Mouse (Mus musculus): ENCODE data around the gene Csnk1d. TPM values are rescaled to one million over a fixed set of nuclear protein-coding genes. Genes with fewer than 3 reads are reported as not detected.
A peak's percentile ranks its signal among the peaks of the same experiment; 100 is the strongest.

Csnk1d gene
- total RNA-seq, 2 experiments from 2014 or later: 50.0 to 53.7 TPM

DNA sequence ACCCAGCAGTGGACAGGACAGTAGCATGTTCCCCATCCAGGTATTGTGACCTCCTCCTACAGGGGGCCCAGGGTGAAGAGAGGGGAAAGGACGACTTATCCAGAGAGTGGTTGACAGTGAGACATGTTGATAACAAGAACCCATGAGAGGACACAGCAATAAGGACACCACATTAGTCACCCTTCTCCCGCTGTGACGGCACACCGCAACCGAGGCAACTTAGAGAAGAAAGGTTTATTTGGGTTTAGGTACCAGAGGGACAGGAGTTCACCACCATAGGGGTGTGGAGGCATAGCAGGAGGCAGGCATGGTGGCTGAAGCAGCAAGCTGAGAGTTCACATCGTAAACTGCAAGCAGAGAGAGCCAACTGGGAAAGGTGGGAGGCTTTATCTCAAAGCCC, 15.1 kb upstream of the Csnk1d start:
- TF ChIP-seq CTCF (IDR thresholded peaks at IDR 0.05): no peak
- DNase-seq: no peak
- Histone ChIP-seq H3K4me3 (no peak overlapping the region), H3K27ac (no peak overlapping the region)
- intact Hi-C loops (cut with DNase I): no loop called here

DNA sequence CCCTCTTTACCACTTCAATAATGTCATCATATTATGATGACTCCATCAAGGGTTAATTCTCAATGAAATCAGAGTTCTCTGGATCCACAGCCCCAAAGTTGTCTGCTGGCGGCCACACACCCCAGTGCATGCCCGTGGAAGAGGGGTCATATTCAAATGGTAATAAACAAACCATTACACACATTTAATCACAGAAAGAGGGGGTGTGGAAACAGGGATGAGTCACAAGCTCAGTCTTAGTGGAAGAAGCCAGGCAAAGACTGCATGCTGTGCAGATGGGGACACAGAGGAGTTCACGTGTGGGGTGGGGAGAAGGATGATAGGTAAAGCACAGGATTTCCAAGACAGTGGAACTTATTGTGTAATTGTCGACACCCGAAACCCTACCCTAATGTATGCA, 13.2 kb upstream of the Csnk1d start:
- Histone ChIP-seq H3K27ac (no peak overlapping the region), H3K4me3 (no peak overlapping the region)
- TF ChIP-seq CTCF (IDR thresholded peaks at IDR 0.05): no peak
- DNase-seq: no peak
- intact Hi-C loops (cut with DNase I): no loop called here

GRCm38 (mm10) chr11:121001966-121002365, 10.8 kb upstream of the Csnk1d start:
- DNase-seq: peak; percentile 46
- Histone ChIP-seq H3K27ac (no peak overlapping the region), H3K4me3 (no peak overlapping the region)
- no peak for TF ChIP-seq CTCF (IDR thresholded peaks at IDR 0.05)
- intact Hi-C loops (cut with DNase I): no loop called here

- H3K27ac ChIP-seq: no peak overlapping the region; the same call in 1 of the 2 replicates
- TF ChIP-seq CTCF (IDR thresholded peaks at IDR 0.05): no peak
- H3K4me3 ChIP-seq: no peak overlapping the region
- DNase-seq: no peak
- intact Hi-C loops (cut with DNase I): no loop called here
These were observed 3.6 kb upstream of the Csnk1d start for GRCm38 (mm10) chr11:120994741-120995140.

- TF ChIP-seq CTCF (IDR thresholded peaks at IDR 0.05): no peak
- Histone ChIP-seq H3K4me3 (peak overlapping the region; percentile 94), H3K27ac (peak overlapping the region; percentile 100)
- intact Hi-C loops (cut with DNase I): no loop called here
- DNase-seq: no peak
These were observed 2.5 kb upstream of the Csnk1d start for GRCm38 (mm10) chr11:120993586-120993985.

DNA sequence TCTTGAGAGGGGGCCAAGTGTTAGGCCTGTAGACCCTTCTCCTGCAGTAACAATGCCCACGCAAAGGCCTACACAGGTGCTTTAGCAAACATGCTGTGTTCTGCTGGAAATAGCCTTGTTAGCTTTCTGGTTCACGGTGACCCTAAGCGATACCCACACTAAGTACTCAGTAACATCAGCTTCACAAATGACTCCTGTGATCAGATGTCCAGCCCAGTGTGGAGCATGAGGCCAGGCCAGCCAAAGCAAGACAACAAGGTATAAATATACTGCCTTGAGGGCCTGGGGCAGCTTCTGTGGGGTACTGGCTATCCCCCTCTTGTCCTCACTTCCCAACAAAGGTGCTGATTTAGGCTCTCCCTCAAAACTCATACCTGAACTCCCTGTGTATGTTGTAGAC, 1.9 kb upstream of the Csnk1d start:
- Histone ChIP-seq H3K4me3 (peak overlapping the region; percentile 94), H3K27ac (peak overlapping the region; percentile 100)
- intact Hi-C loops (cut with DNase I): no loop called here
- peak; percentile 56 for DNase-seq
- TF ChIP-seq CTCF (IDR thresholded peaks at IDR 0.05): no peak

DNA sequence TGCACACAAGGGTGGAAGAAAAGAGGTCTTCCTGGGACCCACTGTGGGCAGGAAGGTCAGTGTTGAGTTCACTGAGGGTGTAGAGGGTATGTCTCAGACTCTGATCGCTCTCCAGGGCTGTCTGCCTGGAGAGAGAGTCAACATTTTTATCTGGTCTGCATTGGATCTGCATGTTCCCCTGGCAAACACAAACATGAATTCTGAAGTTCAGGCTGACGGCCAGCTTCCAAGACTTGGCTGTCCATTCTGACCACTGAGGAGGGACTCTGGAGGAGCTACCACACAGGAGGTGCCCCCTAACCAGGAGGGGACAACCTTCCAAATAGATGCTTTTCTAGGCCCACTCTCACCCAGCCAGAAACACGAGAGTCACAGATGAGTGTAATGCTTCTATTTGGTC, 661 bp upstream of the Csnk1d start:
- H3K27ac ChIP-seq: peak overlapping the region; percentile 100
- intact Hi-C loops (cut with DNase I): no loop called here
- peak overlapping the region; percentile 94 for H3K4me3 ChIP-seq
- DNase-seq: peak; percentile 68
- TF ChIP-seq CTCF (IDR thresholded peaks at IDR 0.05): no peak

DNA sequence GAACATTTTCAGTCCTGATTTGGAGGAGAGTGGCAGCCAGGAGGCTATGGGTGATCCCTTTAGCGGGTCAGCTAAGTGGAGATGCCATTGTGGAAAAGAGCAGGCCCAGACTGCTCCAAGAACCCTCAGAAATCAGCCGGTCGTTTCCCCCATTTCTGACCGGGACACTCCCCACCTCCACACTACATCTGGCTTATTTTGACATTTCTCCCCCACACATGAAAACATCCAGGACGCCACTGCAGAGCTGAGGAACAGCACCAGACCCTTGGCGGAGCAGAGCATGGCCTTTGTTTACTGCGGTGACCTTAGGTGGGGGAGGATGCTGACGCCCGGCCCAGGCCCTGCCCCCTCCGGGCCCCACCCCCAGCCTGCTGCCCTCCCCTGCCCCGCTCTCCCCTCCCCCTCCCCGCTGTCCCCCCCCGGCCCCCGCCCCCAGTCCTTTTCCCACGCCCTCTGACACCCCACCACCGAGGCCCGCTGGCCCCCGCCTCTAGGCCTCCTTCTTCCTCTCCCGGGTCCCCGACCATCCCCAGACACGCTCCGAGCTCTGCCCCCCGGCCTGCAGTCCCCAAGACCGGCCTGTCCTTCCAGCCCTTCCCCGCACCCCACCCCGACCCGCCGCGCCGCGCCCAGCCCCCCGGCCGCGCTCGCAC, 876 bp downstream of the Csnk1d start:
- peak; percentile 78 for DNase-seq
- peak overlapping the region; percentile 94 for H3K4me3 ChIP-seq
- TF ChIP-seq CTCF (IDR thresholded peaks at IDR 0.05): no peak
- peak overlapping the region; percentile 100 for H3K27ac ChIP-seq
- intact Hi-C loops (cut with DNase I): no loop called here

GRCm38 (mm10) chr11:120989523-120989922, 1.6 kb downstream of the Csnk1d start:
- no peak for DNase-seq
- H3K4me3 ChIP-seq: peak overlapping the region; percentile 94
- no peak for TF ChIP-seq CTCF (IDR thresholded peaks at IDR 0.05)
- intact Hi-C loops (cut with DNase I): loop anchor here (10.0 kb wide), 1 partner anchor 85 kb away; no protein-coding TSS in a partner anchor
- H3K27ac ChIP-seq: peak overlapping the region; percentile 100

DNA sequence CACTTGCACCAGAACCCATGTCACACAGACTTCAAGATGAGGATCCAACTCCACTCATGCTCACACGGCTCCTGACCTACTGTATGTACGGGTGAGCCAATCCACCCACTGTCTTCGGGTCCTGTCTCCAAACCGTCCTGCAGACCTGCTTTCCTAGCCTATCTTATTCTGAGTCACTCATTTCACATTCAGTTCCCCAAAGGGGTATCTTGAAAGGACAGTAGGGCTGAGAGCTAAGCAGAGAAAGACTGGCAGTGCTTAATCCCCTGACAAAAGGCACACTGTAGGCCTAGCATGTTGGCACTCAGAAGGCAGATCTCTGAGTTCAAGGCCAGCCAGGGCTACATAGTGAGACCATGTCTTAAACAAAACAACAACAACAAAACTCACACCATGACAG, 2.7 kb downstream of the Csnk1d start:
- Histone ChIP-seq H3K4me3 (peak overlapping the region; percentile 94), H3K27ac (peak overlapping the region; percentile 100)
- no peak for TF ChIP-seq CTCF (IDR thresholded peaks at IDR 0.05)
- no peak for DNase-seq
- intact Hi-C loops (cut with DNase I): loop anchor here (10.0 kb wide), 1 partner anchor 84 kb away; no protein-coding TSS in a partner anchor

DNA sequence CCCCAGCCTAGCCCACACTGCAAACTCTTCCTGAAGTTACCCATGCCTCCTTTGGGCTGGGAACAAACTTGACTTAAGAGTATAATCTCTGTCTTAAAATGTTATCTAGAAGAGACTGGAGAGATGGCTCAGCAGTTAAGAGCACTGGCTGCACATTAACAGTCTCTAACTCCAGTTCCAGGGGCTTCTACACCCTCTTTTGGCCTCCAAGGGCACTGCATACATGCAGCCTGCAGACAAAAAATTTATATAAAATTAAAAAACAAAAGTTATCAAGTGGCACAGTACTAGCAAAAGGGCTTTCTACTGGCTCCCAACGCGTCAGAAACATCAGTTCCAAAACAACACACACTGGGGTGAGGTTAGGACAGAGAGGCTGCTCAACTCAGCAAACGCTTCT, 3.5 kb downstream of the Csnk1d start:
- peak; percentile 56 for TF ChIP-seq CTCF (IDR thresholded peaks at IDR 0.05)
- no peak for DNase-seq
- intact Hi-C loops (cut with DNase I): loop anchor here (10.0 kb wide), 1 partner anchor 83 kb away; no protein-coding TSS in a partner anchor
- H3K27ac ChIP-seq: peak overlapping the region; percentile 100
- H3K4me3 ChIP-seq: peak overlapping the region; percentile 26; the same call in 1 of the 2 replicates

- TF ChIP-seq CTCF (IDR thresholded peaks at IDR 0.05): no peak
- H3K4me3 ChIP-seq: peak overlapping the region; percentile 26
- peak overlapping the region; percentile 82 for H3K27ac ChIP-seq
- intact Hi-C loops (cut with DNase I): loop anchor here (10.0 kb wide), 1 partner anchor 80 kb away; no protein-coding TSS in a partner anchor
- DNase-seq: peak; percentile 69
These were observed 6.4 kb downstream of the Csnk1d start for GRCm38 (mm10) chr11:120984448-120985330.

DNA sequence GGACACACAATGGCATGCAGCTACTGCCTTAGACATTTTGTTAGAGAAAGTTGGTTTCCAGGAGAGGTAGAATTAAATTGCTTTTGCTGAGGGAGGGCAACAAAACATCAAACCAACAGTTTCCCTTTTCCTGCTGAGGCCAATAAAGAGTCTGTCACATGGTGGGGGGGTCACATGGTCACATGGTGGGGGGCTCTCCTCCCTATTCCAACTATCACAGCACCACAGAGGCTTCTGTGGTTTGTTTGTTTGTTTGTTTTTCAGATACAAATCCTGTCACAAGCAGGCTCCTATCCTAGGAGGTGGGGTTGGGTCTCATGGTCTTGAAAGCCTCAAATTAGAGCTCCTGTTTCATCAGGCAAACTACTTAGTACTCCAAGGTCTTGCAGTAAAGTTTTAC, 8.7 kb downstream of the Csnk1d start:
- Histone ChIP-seq H3K4me3 (no peak overlapping the region), H3K27ac (no peak overlapping the region)
- TF ChIP-seq CTCF (IDR thresholded peaks at IDR 0.05): no peak
- DNase-seq: no peak
- intact Hi-C loops (cut with DNase I): loop anchor here (10.0 kb wide), 1 partner anchor 78 kb away; no protein-coding TSS in a partner anchor

Measured in gastrocnemius, adult 2 months (tissue).